Mouse (Mus musculus): ENCODE results near the gene Stxbp1. TPM values are rescaled to one million over a fixed set of nuclear protein-coding genes. Genes with fewer than 3 reads are reported as not detected.

Gene Stxbp1
- polyA plus RNA-seq, 1 experiment from 2014 or later = 240 TPM

DNA sequence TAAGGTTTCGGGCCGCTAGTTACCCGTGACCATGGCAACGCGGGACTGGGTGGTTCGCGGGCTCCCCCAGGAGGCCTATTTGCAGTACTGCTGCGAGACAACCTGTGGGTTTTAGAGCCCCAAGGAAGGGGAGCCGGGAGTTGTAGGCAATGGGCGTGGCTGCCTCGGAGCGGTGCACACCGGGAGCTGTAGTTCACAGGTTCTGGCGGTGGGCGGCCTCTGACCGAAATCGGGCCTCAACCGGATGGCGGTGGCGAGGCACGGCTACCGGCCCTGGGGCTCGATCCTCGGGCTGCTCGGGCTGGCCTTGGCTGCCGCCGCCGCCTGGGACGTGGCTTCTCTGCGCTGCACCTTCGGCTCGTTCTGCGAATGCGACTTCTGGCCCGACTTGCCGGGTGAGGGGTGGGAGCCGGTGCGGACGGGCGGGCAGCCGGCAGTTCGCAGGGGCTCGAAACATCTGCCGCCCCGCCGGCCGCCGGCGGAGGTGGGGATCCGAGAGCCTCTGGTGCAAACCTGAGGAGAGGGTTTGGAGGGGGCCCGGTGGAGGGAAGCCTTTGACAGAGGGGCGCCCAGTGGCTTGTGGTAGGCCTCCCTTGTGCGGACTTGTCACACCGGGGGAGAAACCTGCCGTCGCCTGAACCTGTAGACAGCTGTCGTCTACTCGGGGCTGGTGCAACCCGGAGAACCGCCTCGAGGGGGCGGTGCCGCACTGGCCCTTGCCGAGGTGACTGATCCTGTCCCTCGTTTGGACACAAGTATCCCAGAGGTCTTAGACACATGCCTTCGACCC lies 89.8 kb downstream of the Stxbp1 start, which contains the start of gene Tor2a:
Gene Tor2a, plus strand, starts transcription at position 179 of the 790 bp plus-strand sequence.
- ATAC-seq (ENCODE audit: low FRiP score, low TSS enrichment) = peak; percentile 94
- Histone ChIP-seq H3K9ac (replicated peaks; ENCODE audit: low read length) (peak within 1 kb of the TSS; percentile 80), H3K9me3 (ENCODE audit: control insufficient read depth, low read length) (no peaks in the 10 kb centered on the region), H3K4me2 (ENCODE audit: low read length) (peak within 1 kb of the TSS; percentile 56), H3K4me1 (ENCODE audit: control insufficient read depth, insufficient read depth, low read length) (peaks cover 12% of the 10 kb centered on the region), H3K27ac (replicated peaks; ENCODE audit: low read depth, low read length) (peak within 1 kb of the TSS; percentile 90), H3K27me3 (ENCODE audit: control insufficient read depth, insufficient read depth, low read length) (no peaks in the 10 kb centered on the region), H3K36me3 (ENCODE audit: control insufficient read depth, insufficient read depth, low read length) (peaks cover 55% of the 10 kb centered on the region), H3K4me3 (replicated peaks; ENCODE audit: low read depth, low read length) (peak within 1 kb of the TSS; percentile 73)
- under 1% methylated on average over 66 of the region's 66 CpGs for WGBS
- DNase-seq = peak; percentile 99

DNA sequence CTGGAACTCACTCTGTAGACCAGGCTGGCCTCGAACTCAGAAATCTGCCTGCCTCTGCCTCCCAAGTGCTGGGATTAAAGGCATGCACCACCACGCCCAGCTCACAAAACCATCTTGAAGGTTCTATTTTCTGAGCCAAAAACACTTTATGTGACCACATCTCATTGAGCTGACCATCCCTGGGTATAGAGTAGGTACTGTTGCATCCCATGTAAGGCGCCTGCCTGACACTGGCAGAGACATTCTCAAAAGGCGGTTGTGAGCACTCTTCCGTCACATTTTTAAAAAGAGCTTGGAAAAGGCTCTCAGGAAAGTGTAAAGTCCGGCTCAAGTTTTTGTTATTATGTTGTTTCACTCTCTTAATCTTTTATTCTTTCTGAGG lies 90.4 kb downstream of the Stxbp1 start:
- ATAC-seq (ENCODE audit: low FRiP score, low TSS enrichment) (peak; percentile 14; the same call in 1 of the 2 replicates), DNase-seq (no peak)
- Histone ChIP-seq H3K4me1 (ENCODE audit: control insufficient read depth, insufficient read depth, low read length) (peaks cover 16% of the 10 kb centered on the region), H3K9me3 (ENCODE audit: control insufficient read depth, low read length) (no peaks in the 10 kb centered on the region), H3K4me2 (ENCODE audit: low read length) (peak overlapping the region; percentile 56; the same call in 1 of the 2 replicates), H3K27ac (replicated peaks; ENCODE audit: low read depth, low read length) (no peak overlapping the region), H3K4me3 (replicated peaks; ENCODE audit: low read depth, low read length) (no peak overlapping the region), H3K27me3 (ENCODE audit: control insufficient read depth, insufficient read depth, low read length) (no peaks in the 10 kb centered on the region), H3K36me3 (ENCODE audit: control insufficient read depth, insufficient read depth, low read length) (peaks cover 55% of the 10 kb centered on the region), H3K9ac (replicated peaks; ENCODE audit: low read length) (no peak overlapping the region)
- 29% methylated on average over 6 of the region's 6 CpGs for WGBS

DNA sequence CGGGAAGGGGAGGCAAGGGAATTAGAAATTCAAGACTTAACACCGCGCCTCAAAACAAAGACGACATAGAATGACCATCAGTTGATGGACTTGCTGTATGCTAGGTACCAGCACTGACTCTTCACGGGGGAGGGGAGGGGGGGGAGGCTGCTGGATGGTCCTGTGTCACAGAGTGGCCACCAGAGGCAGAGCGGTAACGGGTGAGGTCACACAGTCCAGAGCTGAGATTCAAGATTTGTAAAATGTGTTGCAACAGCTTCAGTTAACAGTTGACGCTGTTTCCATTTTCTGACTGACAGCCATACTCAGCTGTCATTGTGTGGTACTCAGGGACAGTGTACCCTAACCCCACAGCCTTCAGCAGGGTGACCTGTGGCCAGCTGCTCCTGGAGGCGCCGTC lies 94.9 kb downstream of the Stxbp1 start:
- peaks cover 63% of the 10 kb centered on the region for H3K36me3 ChIP-seq (ENCODE audit: control insufficient read depth, insufficient read depth, low read length)
- no peak for ATAC-seq (ENCODE audit: low FRiP score, low TSS enrichment)
- H3K27ac ChIP-seq (replicated peaks; ENCODE audit: low read depth, low read length) = no peak overlapping the region
- no peaks in the 10 kb centered on the region for H3K9me3 ChIP-seq (ENCODE audit: control insufficient read depth, low read length)
- no peak overlapping the region; the same call in 1 of the 2 replicates for H3K4me3 ChIP-seq (replicated peaks; ENCODE audit: low read depth, low read length)
- peak overlapping the region; percentile 52 for H3K4me2 ChIP-seq (ENCODE audit: low read length)
- no peaks in the 10 kb centered on the region for H3K27me3 ChIP-seq (ENCODE audit: control insufficient read depth, insufficient read depth, low read length)
- WGBS = 63% methylated on average over 10 of the region's 10 CpGs
- peaks cover 20% of the 10 kb centered on the region for H3K4me1 ChIP-seq (ENCODE audit: control insufficient read depth, insufficient read depth, low read length)
- DNase-seq = peak; percentile 35
- H3K9ac ChIP-seq (replicated peaks; ENCODE audit: low read length) = 0 out of 2 replicates have a peak overlapping the region, but pooled peaks have one; percentile 43

DNA sequence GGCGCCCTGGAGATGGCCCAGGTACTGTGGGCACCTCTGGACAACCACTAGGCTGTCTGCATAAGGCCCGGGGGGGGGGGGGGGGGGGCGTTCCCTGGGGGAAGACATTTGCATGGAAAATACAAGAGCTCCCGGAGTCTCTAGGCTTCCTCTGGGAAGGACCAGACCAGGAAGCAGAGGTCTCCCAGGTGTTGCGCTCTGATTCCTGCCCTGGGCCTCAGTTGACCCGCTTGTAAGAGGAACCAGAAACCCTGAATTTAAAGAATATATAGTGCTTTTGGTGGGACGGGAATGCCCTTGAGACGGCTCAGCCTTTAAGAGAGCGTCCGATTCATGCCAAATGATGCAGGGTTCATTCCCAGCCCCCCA lies 95.4 kb downstream of the Stxbp1 start:
- peak overlapping the region; percentile 52 for H3K4me2 ChIP-seq (ENCODE audit: low read length)
- no peaks in the 10 kb centered on the region for H3K27me3 ChIP-seq (ENCODE audit: control insufficient read depth, insufficient read depth, low read length)
- H3K36me3 ChIP-seq (ENCODE audit: control insufficient read depth, insufficient read depth, low read length) = peaks cover 69% of the 10 kb centered on the region
- peak overlapping the region; percentile 43 for H3K9ac ChIP-seq (replicated peaks; ENCODE audit: low read length)
- H3K9me3 ChIP-seq (ENCODE audit: control insufficient read depth, low read length) = no peaks in the 10 kb centered on the region
- DNase-seq (no peak), ATAC-seq (ENCODE audit: low FRiP score, low TSS enrichment) (no peak)
- H3K27ac ChIP-seq (replicated peaks; ENCODE audit: low read depth, low read length) = peak overlapping the region; percentile 78
- H3K4me3 ChIP-seq (replicated peaks; ENCODE audit: low read depth, low read length) = peak overlapping the region; percentile 25
- peaks cover 20% of the 10 kb centered on the region for H3K4me1 ChIP-seq (ENCODE audit: control insufficient read depth, insufficient read depth, low read length)
- 15% methylated on average over 10 of the region's 10 CpGs for WGBS

DNA sequence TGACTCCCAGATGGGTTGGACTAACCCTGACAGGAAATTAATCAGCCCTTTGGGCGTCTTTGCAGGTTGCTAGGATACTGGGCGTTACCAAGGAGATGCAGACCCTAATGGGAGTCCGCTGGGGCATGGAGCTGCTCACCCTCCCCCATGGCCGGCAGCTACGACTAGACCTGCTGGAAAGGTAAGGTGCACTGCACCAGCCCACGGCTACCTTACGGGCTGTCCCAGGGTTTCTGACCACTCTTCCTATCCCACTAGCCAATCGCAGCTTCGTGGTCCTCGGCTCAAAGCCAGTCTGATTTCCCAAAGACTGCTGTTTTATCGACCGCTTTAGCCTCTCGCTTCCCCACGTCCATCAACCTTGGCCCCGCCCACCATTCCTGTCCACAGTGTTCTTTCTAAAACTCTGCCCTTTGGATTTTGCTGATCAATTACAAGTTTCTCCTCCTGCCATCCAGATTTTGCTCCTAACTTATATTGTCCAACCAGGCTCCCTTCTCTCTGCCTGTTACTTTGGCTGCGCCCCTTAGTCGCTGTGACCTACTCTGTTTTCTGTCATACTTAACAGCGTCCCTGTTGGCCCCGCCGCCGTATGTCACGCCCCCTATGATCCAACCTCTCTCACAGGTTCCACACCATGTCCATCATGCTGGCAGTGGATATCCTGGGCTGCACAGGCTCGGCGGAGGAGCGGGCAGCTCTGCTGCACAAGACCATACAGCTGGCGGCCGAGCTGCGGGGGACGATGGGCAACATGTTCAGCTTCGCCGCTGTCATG lies 96.0 kb downstream of the Stxbp1 start:
- WGBS = 2% methylated on average over 31 of the region's 31 CpGs
- Histone ChIP-seq H3K27ac (replicated peaks; ENCODE audit: low read depth, low read length) (peak overlapping the region; percentile 78), H3K27me3 (ENCODE audit: control insufficient read depth, insufficient read depth, low read length) (no peaks in the 10 kb centered on the region), H3K36me3 (ENCODE audit: control insufficient read depth, insufficient read depth, low read length) (peaks cover 75% of the 10 kb centered on the region), H3K4me1 (ENCODE audit: control insufficient read depth, insufficient read depth, low read length) (peaks cover 20% of the 10 kb centered on the region), H3K9ac (replicated peaks; ENCODE audit: low read length) (peak overlapping the region; percentile 43), H3K4me2 (ENCODE audit: low read length) (peak overlapping the region; percentile 52), H3K9me3 (ENCODE audit: control insufficient read depth, low read length) (no peaks in the 10 kb centered on the region), H3K4me3 (replicated peaks; ENCODE audit: low read depth, low read length) (peak overlapping the region; percentile 25)
- ATAC-seq (ENCODE audit: low FRiP score, low TSS enrichment) = peak; percentile 77
- peak; percentile 78 for DNase-seq

DNA sequence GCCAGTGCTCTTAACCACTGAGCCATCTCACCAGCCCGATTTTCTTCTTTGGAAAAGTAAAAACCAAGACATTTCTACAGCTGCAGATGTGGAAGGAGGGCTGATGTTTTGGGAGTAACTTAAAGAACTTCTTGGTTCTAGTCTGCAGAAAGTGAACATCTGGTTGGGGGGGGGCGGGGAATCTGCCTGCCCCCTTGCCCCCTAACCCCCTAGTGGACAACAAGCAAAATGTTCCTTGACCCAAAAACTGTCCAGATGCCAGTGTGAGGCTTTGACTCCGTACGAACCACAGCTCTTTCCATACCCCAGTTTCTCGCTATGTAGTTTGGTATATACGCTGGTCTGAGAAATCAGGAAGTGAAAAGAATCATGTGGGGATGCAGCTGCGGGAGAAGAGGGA lies 96.8 kb downstream of the Stxbp1 start:
- H3K27me3 ChIP-seq (ENCODE audit: control insufficient read depth, insufficient read depth, low read length) = no peaks in the 10 kb centered on the region
- no peaks in the 10 kb centered on the region for H3K9me3 ChIP-seq (ENCODE audit: control insufficient read depth, low read length)
- H3K9ac ChIP-seq (replicated peaks; ENCODE audit: low read length) = no peak overlapping the region
- no peak overlapping the region for H3K4me3 ChIP-seq (replicated peaks; ENCODE audit: low read depth, low read length)
- 0 out of 2 replicates have a peak overlapping the region, but pooled peaks have one; percentile 78 for H3K27ac ChIP-seq (replicated peaks; ENCODE audit: low read depth, low read length)
- 77% methylated on average over 7 of the region's 7 CpGs for WGBS
- H3K36me3 ChIP-seq (ENCODE audit: control insufficient read depth, insufficient read depth, low read length) = peaks cover 80% of the 10 kb centered on the region
- H3K4me1 ChIP-seq (ENCODE audit: control insufficient read depth, insufficient read depth, low read length) = peaks cover 20% of the 10 kb centered on the region
- DNase-seq = no peak
- H3K4me2 ChIP-seq (ENCODE audit: low read length) = peak overlapping the region; percentile 52; the same call in 1 of the 2 replicates
- no peak for ATAC-seq (ENCODE audit: low FRiP score, low TSS enrichment)

DNA sequence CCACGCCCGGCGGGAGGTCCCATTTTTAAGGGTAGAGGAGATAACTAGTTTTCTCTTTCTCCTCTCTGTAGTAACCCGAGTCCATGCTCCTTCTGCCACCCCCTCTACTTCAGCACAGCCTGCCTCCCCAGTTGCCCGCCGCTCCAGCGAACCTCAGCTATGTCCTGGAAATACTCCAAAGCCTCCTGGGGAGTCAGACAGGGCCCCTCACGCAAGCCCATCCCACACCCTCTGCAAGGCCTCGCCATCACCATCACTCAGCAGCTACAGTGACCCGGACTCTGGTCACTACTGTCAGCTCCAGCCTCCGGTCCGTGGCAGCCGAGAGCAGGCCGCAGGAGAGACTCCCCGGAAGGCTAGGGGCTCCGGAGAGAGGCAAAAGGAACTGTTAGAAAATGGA lies 98.0 kb downstream of the Stxbp1 start:
- ATAC-seq (ENCODE audit: low FRiP score, low TSS enrichment) (no peak), DNase-seq (no peak)
- H3K9me3 ChIP-seq (ENCODE audit: control insufficient read depth, low read length) = no peaks in the 10 kb centered on the region
- no peak overlapping the region for H3K27ac ChIP-seq (replicated peaks; ENCODE audit: low read depth, low read length)
- H3K9ac ChIP-seq (replicated peaks; ENCODE audit: low read length) = no peak overlapping the region
- no peak overlapping the region for H3K4me2 ChIP-seq (ENCODE audit: low read length)
- peaks cover 20% of the 10 kb centered on the region for H3K4me1 ChIP-seq (ENCODE audit: control insufficient read depth, insufficient read depth, low read length)
- H3K4me3 ChIP-seq (replicated peaks; ENCODE audit: low read depth, low read length) = no peak overlapping the region
- no peaks in the 10 kb centered on the region for H3K27me3 ChIP-seq (ENCODE audit: control insufficient read depth, insufficient read depth, low read length)
- H3K36me3 ChIP-seq (ENCODE audit: control insufficient read depth, insufficient read depth, low read length) = peaks cover 77% of the 10 kb centered on the region
- WGBS = 94% methylated on average over 16 of the region's 16 CpGs

DNA sequence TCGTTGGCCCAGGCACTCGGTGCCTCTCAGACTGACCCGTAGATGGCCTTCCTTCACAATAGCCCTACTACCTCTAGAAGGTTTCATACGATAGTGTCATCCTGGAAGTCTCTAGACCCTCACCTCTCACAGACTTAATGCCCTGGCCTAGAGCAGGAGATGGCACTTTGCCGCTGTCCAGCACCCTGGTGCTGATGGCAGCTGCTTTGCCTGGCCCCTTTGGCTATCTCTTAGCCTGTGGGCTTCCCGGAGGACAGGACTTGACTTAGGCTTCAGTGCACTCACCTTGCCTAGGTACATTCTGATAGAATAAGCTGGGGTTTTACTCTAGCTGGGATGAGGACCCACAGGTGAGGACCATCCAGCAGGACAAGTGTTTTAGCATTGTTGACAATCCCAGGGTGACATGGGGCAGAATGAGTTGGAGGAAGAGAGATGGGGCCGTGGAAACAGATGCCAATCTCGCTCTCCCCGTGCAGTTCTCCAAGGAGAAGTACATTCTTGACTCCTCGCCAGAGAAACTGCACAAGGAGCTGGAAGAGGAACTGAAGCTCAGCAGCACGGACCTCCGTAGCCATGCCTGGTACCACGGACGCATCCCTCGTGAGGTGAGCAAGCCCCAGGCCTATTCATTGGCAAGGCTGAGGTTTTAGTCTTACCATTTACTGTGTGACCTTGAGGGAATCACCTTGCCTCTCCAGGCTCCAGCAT lies 102.6 kb downstream of the Stxbp1 start:
- WGBS = 77% methylated on average over 15 of the region's 15 CpGs
- no peak overlapping the region for H3K27ac ChIP-seq (replicated peaks; ENCODE audit: low read depth, low read length)
- ATAC-seq (ENCODE audit: low FRiP score, low TSS enrichment) = no peak
- H3K4me3 ChIP-seq (replicated peaks; ENCODE audit: low read depth, low read length) = no peak overlapping the region
- no peak overlapping the region for H3K9ac ChIP-seq (replicated peaks; ENCODE audit: low read length)
- peaks cover 18% of the 10 kb centered on the region for H3K4me1 ChIP-seq (ENCODE audit: control insufficient read depth, insufficient read depth, low read length)
- no peak for DNase-seq
- no peaks in the 10 kb centered on the region for H3K9me3 ChIP-seq (ENCODE audit: control insufficient read depth, low read length)
- H3K4me2 ChIP-seq (ENCODE audit: low read length) = no peak overlapping the region
- H3K27me3 ChIP-seq (ENCODE audit: control insufficient read depth, insufficient read depth, low read length) = no peaks in the 10 kb centered on the region
- peaks cover 48% of the 10 kb centered on the region for H3K36me3 ChIP-seq (ENCODE audit: control insufficient read depth, insufficient read depth, low read length)
